Mouse (Mus musculus) CH12.LX (cell line): ENCODE data around the gene Apobec3. TPM values are rescaled to one million over a fixed set of nuclear protein-coding genes. Genes with fewer than 3 reads are reported as not detected.

Experiments
- DNase-seq: peaks from one replicate; pipeline ENCODE4 v3.0.0-alpha.2; 2013; ENCODE audit errors: extremely low read depth
- H3K27ac ChIP-seq: 2 replicates; pipeline ENCODE4 v1.5.1; 2012; ENCODE audit warnings: low read depth, mild to moderate bottlenecking, control low read depth, moderate library complexity; ENCODE audit not compliant: insufficient read depth
- H3K27me3 ChIP-seq: replicated peaks from 2 replicates; pipeline ENCODE3; 2012; ENCODE audit warnings: inconsistent platforms
- H3K36me3 ChIP-seq, 2 experiments: replicated peaks in 1 of 2; 2 replicates each; pipeline versions ENCODE3 to v1.6.1; 2012; ENCODE audit warnings: inconsistent platforms in 1 of 2, low read length in 1 of 2, mild to moderate bottlenecking in 1 of 2, mixed read lengths in 1 of 2, moderate library complexity in 1 of 2; ENCODE audit not compliant: control insufficient read depth in 1 of 2, insufficient read depth in 1 of 2
- H3K4me1 ChIP-seq, 2 experiments: 2 replicates each; pipeline ENCODE4 v1.6.1; 2012; ENCODE audit warnings: inconsistent platforms in 1 of 2, moderate library complexity in 1 of 2; ENCODE audit not compliant: insufficient read depth in 2 of 2, control insufficient read depth in 1 of 2
- H3K4me2 ChIP-seq: 2 replicates; pipeline ENCODE4 v1.6.1; 2012; ENCODE audit warnings: low read depth, mild to moderate bottlenecking, control low read depth; ENCODE audit not compliant: poor library complexity, insufficient read depth, severe bottlenecking
- H3K4me3 ChIP-seq, 3 experiments: fragments of 150-350 bp in 1 of 3; sonication (generic) in 1 of 3; replicated peaks in 1 of 3; 2 replicates each; pipeline versions ENCODE3 to v1.5.1; 2011 to 2012; ENCODE audit warnings: low read depth in 2 of 3, low read length in 2 of 3, mild to moderate bottlenecking in 2 of 3, moderate library complexity in 2 of 3, control low read depth in 1 of 3, improper control_type of control experiment in 1 of 3, inconsistent platforms in 1 of 3, mixed read lengths in 1 of 3; ENCODE audit not compliant: poor library complexity in 1 of 3
- H3K79me2 ChIP-seq: replicated peaks from 2 replicates; pipeline ENCODE4 v1.6.1; 2012; ENCODE audit warnings: mild to moderate bottlenecking, moderate library complexity; ENCODE audit not compliant: control insufficient read depth, poor library complexity, insufficient read depth, severe bottlenecking; ENCODE audit errors: extremely low read depth
- H3K9ac ChIP-seq: 2 replicates; pipeline ENCODE4 v1.6.1; 2012; ENCODE audit warnings: low read depth, mild to moderate bottlenecking, control low read depth, moderate library complexity; ENCODE audit not compliant: insufficient read depth
- H3K9me3 ChIP-seq: replicated peaks from 2 replicates; pipeline ENCODE3; 2012; ENCODE audit warnings: low read length, inconsistent platforms, mixed read lengths
- BHLHE40 ChIP-seq: IDR thresholded peaks from 2 replicates; pipeline ENCODE4 v1.6.1; 2011; ENCODE audit warnings: mild to moderate bottlenecking, low read depth, low read length, improper control_type of control experiment
- CHD1 ChIP-seq: IDR thresholded peaks from 2 replicates; pipeline ENCODE4 v1.6.1; 2012; ENCODE audit warnings: low read depth, low read length, improper control_type of control experiment, inconsistent platforms
- CHD2 ChIP-seq: IDR thresholded peaks from 2 replicates; pipeline ENCODE4 v1.6.1; 2011; ENCODE audit warnings: low read length, improper control_type of control experiment
- CTCF ChIP-seq, 2 experiments: IDR thresholded peaks in 1 of 2; conservative IDR thresholded peaks in 1 of 2; 2 replicates each; pipeline ENCODE4 v1.5.1; 2011 to 2012; ENCODE audit warnings: low read depth in 2 of 2, low read length in 2 of 2, improper control_type of control experiment in 1 of 2, inconsistent platforms in 1 of 2, mild to moderate bottlenecking in 1 of 2, moderate library complexity in 1 of 2
- ETS1 ChIP-seq: conservative IDR thresholded peaks from 2 replicates; pipeline ENCODE4 v1.6.1; 2012; ENCODE audit warnings: low read depth, mild to moderate bottlenecking, inconsistent platforms, low read length, improper control_type of control experiment, moderate library complexity
- IRF4 ChIP-seq: IDR thresholded peaks from 2 replicates; pipeline ENCODE4 v1.6.1; 2014; ENCODE audit warnings: low read depth, mild to moderate bottlenecking, inconsistent platforms, low read length, improper control_type of control experiment
- JUN ChIP-seq: IDR thresholded peaks from 2 replicates; pipeline ENCODE4 v1.6.1; 2011; ENCODE audit warnings: low read depth, mild to moderate bottlenecking, low read length, improper control_type of control experiment, moderate library complexity; ENCODE audit not compliant: insufficient read depth
- JUND ChIP-seq: conservative IDR thresholded peaks from 2 replicates; pipeline ENCODE4 v1.6.1; 2011; ENCODE audit warnings: low read depth, low read length, improper control_type of control experiment
- MAX ChIP-seq: IDR thresholded peaks from 2 replicates; pipeline ENCODE4 v1.6.1; 2011; ENCODE audit warnings: low read length, improper control_type of control experiment
- MXI1 ChIP-seq: IDR thresholded peaks from 2 replicates; pipeline ENCODE4 v1.6.1; 2011; ENCODE audit warnings: mild to moderate bottlenecking, low read depth, low read length, improper control_type of control experiment
- MYC ChIP-seq: IDR thresholded peaks from 2 replicates; pipeline ENCODE4 v1.6.1; 2011; ENCODE audit warnings: low read depth, mild to moderate bottlenecking, improper control_type of control experiment, low read length
- NELFE ChIP-seq: IDR thresholded peaks from 2 replicates; pipeline ENCODE4 v1.6.1; 2011; ENCODE audit warnings: low read depth, low read length, improper control_type of control experiment
- NRF1 ChIP-seq: IDR thresholded peaks from 2 replicates; pipeline ENCODE4 v1.6.1; 2014; ENCODE audit warnings: low read depth, mild to moderate bottlenecking, inconsistent platforms, low read length, improper control_type of control experiment, moderate library complexity
- SIN3A ChIP-seq: IDR thresholded peaks from 2 replicates; pipeline ENCODE4 v1.6.1; 2012; ENCODE audit warnings: low read length, improper control_type of control experiment, inconsistent platforms
- SMC3 ChIP-seq: IDR thresholded peaks from 2 replicates; pipeline ENCODE4 v1.6.1; 2011; ENCODE audit warnings: low read depth, low read length, improper control_type of control experiment
- USF1 ChIP-seq: IDR thresholded peaks from 2 replicates; pipeline ENCODE4 v1.6.1; 2014; ENCODE audit warnings: low read depth, mild to moderate bottlenecking, inconsistent platforms, low read length, improper control_type of control experiment
- dilution Hi-C: fragments of 300-500 bp; cut with MboI; formaldehyde crosslinking; loops from 2 replicates; pipeline ENCODE4 v1.14.3; 2020; ENCODE audit warnings: low sequenced_read_pairs; ENCODE audit not compliant: extremely low pct_unique_long_range_greater_than_20kb, extremely low pct_ligation_motif_present
- in situ Hi-C: fragments of 300-500 bp; cut with MboI; formaldehyde crosslinking; loops from 3 replicates; pipeline ENCODE4 v1.14.3; 2019; ENCODE audit warnings: low sequenced_read_pairs, low pct_ligation_motif_present, low pct_unique_long_range_greater_than_20kb, mixed read lengths
- polyA plus RNA-seq: library from polyadenylated mRNA; unstranded; fragments of >175 nt; gene quantifications from 2 replicates; pipeline ENCODE4 v1.2.1, GENCODE M21; 2012; ENCODE audit warnings: low read depth; ENCODE audit not compliant: insufficient read length
- total RNA-seq, 2 experiments: library from RNA; depleted of rRNA; stranded (reverse); fragments of 300-350 nt in 1 of 2; fragments of >200 nt in 1 of 2; gene quantifications; 2 replicates each; pipeline ENCODE4 v1.2.3; 2012 to 2014

The Apobec3 gene
- total and polyA plus RNA-seq, 3 experiments, result 3.9 to 94.3 (median 10.4) TPM

DNA sequence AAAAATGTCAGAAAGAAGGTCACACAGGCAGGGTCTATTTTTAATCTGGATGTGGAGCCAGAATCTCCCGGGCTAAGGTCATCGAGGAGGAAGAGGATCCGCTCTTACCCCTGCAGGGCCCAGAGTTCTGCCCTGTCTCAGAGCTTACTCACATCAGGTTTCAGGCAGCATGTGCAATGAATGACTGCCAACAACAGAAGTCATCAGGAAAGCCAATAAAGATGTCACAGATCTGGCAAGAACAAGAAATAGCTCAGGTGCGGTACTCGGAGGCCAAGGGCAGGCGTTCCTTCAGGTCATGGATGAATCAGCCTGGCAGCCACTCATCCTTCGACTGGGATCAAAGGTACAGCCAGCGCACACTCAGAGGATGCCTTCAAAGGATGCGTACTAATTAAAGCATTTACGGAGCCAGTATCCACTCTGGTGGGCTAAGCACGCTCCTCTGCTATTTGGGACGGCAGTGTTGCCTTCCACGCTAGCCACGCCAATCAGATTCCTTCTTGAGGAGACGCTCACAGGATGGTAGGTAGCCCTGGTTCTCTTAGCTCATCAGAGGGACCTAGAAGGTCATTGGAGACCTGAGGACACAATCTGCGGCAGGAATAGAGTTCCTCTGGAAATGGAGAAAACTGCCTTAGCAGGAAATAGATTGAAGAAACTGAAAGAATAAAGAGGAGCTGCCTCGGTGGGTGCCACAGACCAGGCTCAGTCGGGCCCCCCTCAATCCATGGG lies 16.0 kb upstream of the Apobec3 start:
- H3K4me2 ChIP-seq, result no peak overlapping the region
- H3K4me3 ChIP-seq, result no peak overlapping the region
- dilution Hi-C loops, result no loop called here
- H3K9ac ChIP-seq, result no peak overlapping the region
- no peaks in the 10 kb centered on the region for H3K36me3 ChIP-seq
- no peak overlapping the region for H3K27ac ChIP-seq
- peaks cover 0 to 4% of the 10 kb centered on the region in 2 experiments; a peak in 1 of 4 replicates for H3K4me1 ChIP-seq
- peaks cover 2% of the 10 kb centered on the region for H3K9me3 ChIP-seq
- in situ Hi-C loops, result no loop called here
- H3K79me2 ChIP-seq, result no peaks in the 10 kb centered on the region
- no peak for DNase-seq
- TF ChIP-seq JUN (no peak), MXI1 (no peak), CHD1 (no peak), IRF4 (no peak), ETS1 (no peak), JUND (no peak)
- no peaks in the 10 kb centered on the region for H3K27me3 ChIP-seq

DNA sequence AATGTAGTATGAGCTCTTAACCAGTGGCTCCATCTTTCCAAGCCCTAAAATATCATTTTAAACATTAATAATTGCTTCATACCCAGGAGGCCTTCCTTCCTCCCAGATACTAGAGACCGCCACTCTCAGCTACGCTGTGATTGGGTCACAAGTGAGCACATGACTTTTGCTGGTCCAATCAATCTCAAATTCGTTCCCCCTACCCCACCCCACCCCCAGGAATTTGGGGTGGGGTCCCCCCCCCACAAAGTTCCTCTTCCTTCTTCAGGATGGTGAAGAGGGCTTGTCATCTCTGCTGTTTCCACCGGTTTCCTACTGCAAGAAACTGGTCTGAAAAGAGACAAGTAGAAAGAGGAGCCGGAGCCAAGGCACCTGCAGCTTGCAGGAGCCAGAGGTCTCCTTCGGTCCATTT lies 12.7 kb upstream of the Apobec3 start:
- dilution Hi-C loops (no loop called here), in situ Hi-C loops (no loop called here)
- Histone ChIP-seq H3K4me1 (peaks cover 3 to 11% of the 10 kb centered on the region in 2 experiments; a peak in 2 of 4 replicates), H3K79me2 (no peaks in the 10 kb centered on the region), H3K9ac (no peak overlapping the region), H3K36me3 (no peaks in the 10 kb centered on the region), H3K9me3 (no peaks in the 10 kb centered on the region), H3K4me3 (no peak overlapping the region), H3K27ac (no peak overlapping the region), H3K4me2 (no peak overlapping the region), H3K27me3 (no peaks in the 10 kb centered on the region)
- no peak for TF ChIP-seq BHLHE40
- TF ChIP-seq NRF1, result no peak
- no peak for TF ChIP-seq CHD2
- TF ChIP-seq CHD1, result no peak
- no peak for TF ChIP-seq MAX
- TF ChIP-seq CTCF (conservative IDR thresholded peaks at IDR 0.05 in 1 of 2, IDR thresholded peaks at IDR 0.05 in 1 of 2; ENCODE audit: low read depth in 2 of 2, low read length in 2 of 2), result no peak
- no peak for TF ChIP-seq ETS1
- TF ChIP-seq NELFE, result no peak
- no peak for TF ChIP-seq MYC
- no peak for TF ChIP-seq SMC3
- no peak for TF ChIP-seq USF1
- no peak for TF ChIP-seq SIN3A
- DNase-seq, result no peak
